Mouse (Mus musculus): ENCODE results near the gene Prss35.

GRCm38 (mm10) chr9:86720794-86721193, 22.7 kb upstream of the Prss35 start:
- TF ChIP-seq CTCF (IDR thresholded peaks at IDR 0.05; ENCODE audit: low read depth, low read length) (no peak), GATA1 (IDR thresholded peaks at IDR 0.05; ENCODE audit: borderline replicate concordance, low read length) (no peak), TAL1 (conservative IDR thresholded peaks at IDR 0.05; ENCODE audit: low read depth, low read length) (no peak), POLR2AphosphoS5 (IDR thresholded peaks at IDR 0.05; ENCODE audit: insufficient replicate concordance, low read depth, low read length) (no peak), GATA2 (IDR thresholded peaks at IDR 0.05; ENCODE audit: borderline replicate concordance, low read depth, low read length) (no peak)
